Mouse (Mus musculus): ENCODE measurements around the gene Ptprs. TPM values are rescaled to one million over a fixed set of nuclear protein-coding genes. Genes with fewer than 3 reads are reported as not detected.

The Ptprs gene
- total and polyA plus RNA-seq, 3 experiments: 51.6 to 324 (median 80.9) TPM

DNA sequence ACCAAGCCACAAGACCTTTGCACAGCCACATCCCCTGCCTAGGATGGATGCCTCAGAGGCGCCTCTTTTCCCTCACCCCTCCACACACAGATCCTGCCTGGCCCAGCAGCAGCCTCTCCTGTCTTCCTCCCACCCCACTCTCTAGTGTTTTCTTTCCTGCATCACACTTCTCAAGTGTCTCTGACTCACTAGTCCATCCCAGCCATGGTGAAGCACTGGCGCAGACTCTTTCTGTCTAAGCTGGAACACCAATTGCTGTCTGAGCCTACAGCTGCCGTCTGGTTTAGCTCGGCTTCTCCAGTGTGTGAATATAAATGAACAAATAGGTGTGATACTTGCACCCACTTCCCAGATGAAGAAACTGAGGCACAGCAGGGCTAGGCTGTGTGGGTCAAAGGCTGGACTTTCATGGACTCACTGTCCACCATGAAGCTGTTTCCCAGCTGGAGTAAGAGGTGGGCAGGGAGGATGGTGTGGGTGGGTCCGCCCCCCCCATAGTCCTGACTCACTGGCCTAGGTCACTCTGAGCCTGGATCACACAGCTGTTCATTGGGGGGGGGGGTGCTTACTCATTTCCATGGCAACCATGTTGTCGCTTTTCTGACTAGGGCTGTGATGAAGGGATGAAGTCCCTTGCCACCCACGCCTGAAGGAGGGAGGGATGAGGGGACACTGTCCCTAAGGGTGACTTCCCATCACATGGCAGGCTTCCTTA, 14.3 kb upstream of the Ptprs start:
- no peak overlapping the region for H3K27ac ChIP-seq (ENCODE audit: control insufficient read depth, low read depth, low read length)
- no peaks in the 10 kb centered on the region for H3K79me2 ChIP-seq (ENCODE audit: control insufficient read depth, insufficient read depth, low read length, poor library complexity)
- no peaks in the 10 kb centered on the region for H3K27me3 ChIP-seq (ENCODE audit: control insufficient read depth in 1 of 2, insufficient read depth in 2 of 2, low read length in 2 of 2)
- no peaks in the 10 kb centered on the region for H3K36me3 ChIP-seq (ENCODE audit: control insufficient read depth in 1 of 2, insufficient read depth in 2 of 2, low read length in 2 of 2)
- H3K9me3 ChIP-seq (replicated peaks; ENCODE audit: insufficient read depth, low read length): no peaks in the 10 kb centered on the region
- no peak overlapping the region for H3K9ac ChIP-seq (ENCODE audit: control insufficient read depth, low read depth, low read length, poor library complexity, severe bottlenecking)
- H3K4me3 ChIP-seq (ENCODE audit: control insufficient read depth in 1 of 2, insufficient read depth in 1 of 2, low read depth in 2 of 2, low read length in 2 of 2): no peak overlapping the region
- TF ChIP-seq TBP (IDR thresholded peaks at IDR 0.05; ENCODE audit: low read depth, low read length): no peak
- no peaks in the 10 kb centered on the region for H3K4me1 ChIP-seq (ENCODE audit: control insufficient read depth in 1 of 2, insufficient read depth in 2 of 2, low read length in 2 of 2)
- DNase-seq (ENCODE audit: low read depth, low spot score): no peak

DNA sequence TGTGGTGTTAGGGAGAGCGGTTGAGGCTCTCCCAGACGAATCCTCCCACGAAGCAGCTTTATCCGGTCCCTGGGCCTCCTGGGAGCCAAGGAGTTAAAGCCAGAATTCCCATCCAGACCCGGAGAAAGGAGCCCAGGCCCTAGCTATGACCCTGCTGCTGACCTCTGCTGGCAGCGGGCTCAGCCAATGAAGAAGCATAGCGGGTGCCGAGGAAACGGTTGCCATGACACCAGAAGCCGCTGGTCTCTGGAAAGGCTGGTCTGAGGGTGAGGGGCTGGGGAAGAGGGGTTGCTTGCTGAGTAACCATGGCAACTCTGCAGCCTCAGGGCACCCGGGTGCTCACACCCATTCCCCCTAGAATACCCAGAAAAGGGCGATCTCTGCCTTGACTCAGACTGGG, 11.7 kb upstream of the Ptprs start:
- no peak for DNase-seq (ENCODE audit: low read depth, low spot score)
- no peak overlapping the region for H3K9ac ChIP-seq (ENCODE audit: control insufficient read depth, low read depth, low read length, poor library complexity, severe bottlenecking)
- H3K9me3 ChIP-seq (replicated peaks; ENCODE audit: insufficient read depth, low read length): no peaks in the 10 kb centered on the region
- H3K27ac ChIP-seq (ENCODE audit: control insufficient read depth, low read depth, low read length): no peak overlapping the region
- H3K79me2 ChIP-seq (ENCODE audit: control insufficient read depth, insufficient read depth, low read length, poor library complexity): no peaks in the 10 kb centered on the region
- no peak overlapping the region for H3K4me3 ChIP-seq (ENCODE audit: control insufficient read depth in 1 of 2, insufficient read depth in 1 of 2, low read depth in 2 of 2, low read length in 2 of 2)
- no peaks in the 10 kb centered on the region for H3K27me3 ChIP-seq (ENCODE audit: control insufficient read depth in 1 of 2, insufficient read depth in 2 of 2, low read length in 2 of 2)
- H3K36me3 ChIP-seq (ENCODE audit: control insufficient read depth in 1 of 2, insufficient read depth in 2 of 2, low read length in 2 of 2): no peaks in the 10 kb centered on the region
- H3K4me1 ChIP-seq (ENCODE audit: control insufficient read depth in 1 of 2, insufficient read depth in 2 of 2, low read length in 2 of 2): no peaks in the 10 kb centered on the region
- TF ChIP-seq MAX (IDR thresholded peaks at IDR 0.05; ENCODE audit: low read length): no peak
- TF ChIP-seq POLR2A (IDR thresholded peaks at IDR 0.05; ENCODE audit: control insufficient read depth in 1 of 2, insufficient read depth in 1 of 2, low read depth in 1 of 2, low read length in 2 of 2, poor library complexity in 1 of 2): no peak
- TF ChIP-seq TCF12 (IDR thresholded peaks at IDR 0.05; ENCODE audit: low read depth, low read length): no peak
- no peak for TF ChIP-seq POLR2AphosphoS2 (IDR thresholded peaks at IDR 0.05; ENCODE audit: low read length)
- no peak for TF ChIP-seq BHLHE40 (IDR thresholded peaks at IDR 0.05; ENCODE audit: borderline replicate concordance, low read depth, low read length)
- no peak for TF ChIP-seq TAL1 (IDR thresholded peaks at IDR 0.05; ENCODE audit: low read length)
- no peak for TF ChIP-seq ZMIZ1 (IDR thresholded peaks at IDR 0.05; ENCODE audit: low read depth, low read length)

DNA sequence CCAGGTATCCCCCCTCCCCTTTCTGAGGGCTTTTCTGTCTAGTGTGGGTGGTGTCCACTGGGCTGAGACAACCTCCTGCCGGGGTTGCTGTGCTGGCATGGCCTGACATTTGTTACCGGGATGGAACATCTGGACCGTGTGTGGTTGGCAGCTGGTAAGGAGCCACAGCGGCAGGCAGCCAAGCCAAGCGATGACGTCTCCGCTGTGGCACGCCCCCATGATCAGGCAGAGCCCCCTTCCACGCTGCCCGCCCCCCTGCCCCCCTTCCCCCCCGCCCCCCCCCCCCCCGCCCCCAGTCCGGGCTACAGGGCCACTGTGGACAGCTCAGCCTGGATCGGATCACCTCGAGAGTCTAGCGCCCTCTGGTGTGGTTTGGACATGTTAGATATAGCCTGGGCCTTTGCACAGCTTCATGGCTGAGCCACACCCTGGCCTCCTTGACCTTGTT, 11.2 kb upstream of the Ptprs start:
- H3K79me2 ChIP-seq (ENCODE audit: control insufficient read depth, insufficient read depth, low read length, poor library complexity): no peaks in the 10 kb centered on the region
- no peak overlapping the region for H3K27ac ChIP-seq (ENCODE audit: control insufficient read depth, low read depth, low read length)
- no peaks in the 10 kb centered on the region for H3K36me3 ChIP-seq (ENCODE audit: control insufficient read depth in 1 of 2, insufficient read depth in 2 of 2, low read length in 2 of 2)
- no peaks in the 10 kb centered on the region for H3K4me1 ChIP-seq (ENCODE audit: control insufficient read depth in 1 of 2, insufficient read depth in 2 of 2, low read length in 2 of 2)
- no peak for TF ChIP-seq MYC (IDR thresholded peaks at IDR 0.05; ENCODE audit: low read depth, low read length)
- TF ChIP-seq ETS1 (IDR thresholded peaks at IDR 0.05; ENCODE audit: low read depth, low read length): no peak
- no peak for TF ChIP-seq EP300 (IDR thresholded peaks at IDR 0.05; ENCODE audit: low read depth in 1 of 2, low read length in 2 of 2)
- no peak for TF ChIP-seq POLR2AphosphoS5 (IDR thresholded peaks at IDR 0.05; ENCODE audit: borderline replicate concordance, low read depth, low read length)
- TF ChIP-seq SMC3 (IDR thresholded peaks at IDR 0.05; ENCODE audit: low read depth, low read length): peak; percentile 28; the same call in 1 of the 2 replicates
- no peak for TF ChIP-seq CHD1 (IDR thresholded peaks at IDR 0.05; ENCODE audit: low read depth, low read length)
- TF ChIP-seq CHD2 (IDR thresholded peaks at IDR 0.05; ENCODE audit: low read length): no peak
- TF ChIP-seq CTCF (IDR thresholded peaks at IDR 0.05 in 2 of 3, conservative IDR thresholded peaks at IDR 0.05 in 1 of 3; ENCODE audit: control insufficient read depth in 1 of 3, insufficient read depth in 1 of 3, low read depth in 2 of 3, low read length in 3 of 3, poor library complexity in 1 of 3, severe bottlenecking in 1 of 3): peak in 2 of 3 experiments; percentile 35 to 47; a peak in 4 of 6 replicates
- TF ChIP-seq RAD21 (IDR thresholded peaks at IDR 0.05; ENCODE audit: low read depth, low read length): peak; percentile 5; the same call in 1 of the 2 replicates
- H3K27me3 ChIP-seq (ENCODE audit: control insufficient read depth in 1 of 2, insufficient read depth in 2 of 2, low read length in 2 of 2): no peaks in the 10 kb centered on the region
- no peak for DNase-seq (ENCODE audit: low read depth, low spot score)
- no peak overlapping the region for H3K9ac ChIP-seq (ENCODE audit: control insufficient read depth, low read depth, low read length, poor library complexity, severe bottlenecking)
- no peak overlapping the region for H3K4me3 ChIP-seq (ENCODE audit: control insufficient read depth in 1 of 2, insufficient read depth in 1 of 2, low read depth in 2 of 2, low read length in 2 of 2)
- H3K9me3 ChIP-seq (replicated peaks; ENCODE audit: insufficient read depth, low read length): no peaks in the 10 kb centered on the region
